9 mouse cellular contexts compared by ENCODE assay signal in genomic region chr3:55055747-55056120, GRCm38 (mm10). TPM values are rescaled to one million over a fixed set of nuclear protein-coding genes. Genes with fewer than 3 reads are reported as not detected.
A peak's percentile ranks its signal among the peaks of the same experiment; 100 is the strongest.
DNase-seq lines count a peak whose midpoint lies in the region; ATAC-seq lines count a peak whose summit lies in the region.
"Had no signal": no experiment of that assay in that cellular context is flagged by ENCODE, and none has a peak within 500 bp of the region (broad histone marks: within the 10 kb centered on the region; RNA-seq: fewer than 3 reads in every experiment).

No protein-coding gene starts in this region.

- ATAC-seq in heart, embryonic 16.5 days (replicated peaks; ENCODE audit: extremely low read depth, insufficient read depth, low FRiP score): no peak
- ATAC-seq in embryonic facial prominence, embryonic 12.5 days (ENCODE audit: insufficient number of reproducible peaks, insufficient read depth, low FRiP score, low TSS enrichment): no peak
- ATAC-seq in hindbrain, embryonic 16.5 days: no peak
- no peak for ATAC-seq in midbrain, embryonic 14.5 days (ENCODE audit: low FRiP score, low TSS enrichment)

- H3K4me3 ChIP-seq in heart, embryonic 16.5 days (ENCODE audit: low read length): peak overlapping the region; percentile 52
- peak overlapping the region; percentile 63 for H3K4me3 ChIP-seq in embryonic facial prominence, embryonic 12.5 days
- H3K4me3 ChIP-seq in hindbrain, embryonic 16.5 days (ENCODE audit: low read length): peak overlapping the region; percentile 73
- peak overlapping the region; percentile 62 for H3K4me3 ChIP-seq in midbrain, embryonic 14.5 days (replicated peaks; ENCODE audit: low read depth, low read length)

- 7% methylated on average over 11 of the region's 11 CpGs for WGBS in heart, embryonic 16.5 days
- WGBS in embryonic facial prominence, embryonic 12.5 days: 5% methylated on average over 11 of the region's 11 CpGs
- 7% methylated on average over 11 of the region's 11 CpGs for WGBS in hindbrain, embryonic 16.5 days
- WGBS in midbrain, embryonic 14.5 days: 7% methylated on average over 11 of the region's 11 CpGs

- no peak overlapping the region for H3K27ac ChIP-seq in heart, embryonic 16.5 days (ENCODE audit: low read length)
- H3K27ac ChIP-seq in embryonic facial prominence, embryonic 12.5 days: no peak overlapping the region
- no peak overlapping the region for H3K27ac ChIP-seq in hindbrain, embryonic 16.5 days (ENCODE audit: low read depth, low read length)
- H3K27ac ChIP-seq in midbrain, embryonic 14.5 days (replicated peaks; ENCODE audit: low read depth, low read length): no peak overlapping the region; the same call in 1 of the 2 replicates

- H3K4me1 ChIP-seq in heart, embryonic 16.5 days (ENCODE audit: control insufficient read depth, insufficient read depth, low read length): peaks cover 4% of the 10 kb centered on the region; the same call in 1 of the 2 replicates
- peaks cover 12% of the 10 kb centered on the region for H3K4me1 ChIP-seq in embryonic facial prominence, embryonic 12.5 days
- H3K4me1 ChIP-seq in hindbrain, embryonic 16.5 days (ENCODE audit: control insufficient read depth, insufficient read depth, low read depth, low read length): peaks cover 10% of the 10 kb centered on the region
- peaks cover 9% of the 10 kb centered on the region for H3K4me1 ChIP-seq in midbrain, embryonic 14.5 days (ENCODE audit: control insufficient read depth, insufficient read depth, low read length)

- no peaks in the 10 kb centered on the region for H3K9me3 ChIP-seq in heart, embryonic 16.5 days (replicated peaks; ENCODE audit: control insufficient read depth, low read length)
- H3K9me3 ChIP-seq in embryonic facial prominence, embryonic 12.5 days: no peaks in the 10 kb centered on the region
- no peaks in the 10 kb centered on the region for H3K9me3 ChIP-seq in hindbrain, embryonic 16.5 days (ENCODE audit: control insufficient read depth, low read length)
- H3K9me3 ChIP-seq in midbrain, embryonic 14.5 days (ENCODE audit: control insufficient read depth, low read length): no peaks in the 10 kb centered on the region

- DNase-seq in heart, adult 18-20 months: no peak
- DNase-seq in midbrain, embryonic 14.5 days: peak; percentile 24
- DNase-seq in adrenal gland, postnatal 10 days: no peak
- DNase-seq in adrenal gland, adult 8-10 months: no peak
- no peak for DNase-seq in left cerebral cortex, adult 9 months (ENCODE audit: low spot score in 2 of 2)

- peak overlapping the region; percentile 63 for H3K9ac ChIP-seq in heart, embryonic 16.5 days (ENCODE audit: low read length)
- H3K9ac ChIP-seq in embryonic facial prominence, embryonic 12.5 days: peak overlapping the region; percentile 50
- H3K9ac ChIP-seq in hindbrain, embryonic 16.5 days (ENCODE audit: low read depth, low read length): peak overlapping the region; percentile 77
- peak overlapping the region; percentile 72 for H3K9ac ChIP-seq in midbrain, embryonic 14.5 days (replicated peaks; ENCODE audit: low read length)

- no peaks in the 10 kb centered on the region for H3K36me3 ChIP-seq in heart, embryonic 16.5 days (ENCODE audit: control insufficient read depth, insufficient read depth)
- H3K36me3 ChIP-seq in embryonic facial prominence, embryonic 12.5 days: no peaks in the 10 kb centered on the region
- H3K36me3 ChIP-seq in hindbrain, embryonic 16.5 days (ENCODE audit: control insufficient read depth, insufficient read depth, low read length): no peaks in the 10 kb centered on the region
- H3K36me3 ChIP-seq in midbrain, embryonic 14.5 days (ENCODE audit: control insufficient read depth, insufficient read depth, low read length): no peaks in the 10 kb centered on the region

- H3K4me2 ChIP-seq in heart, embryonic 16.5 days (ENCODE audit: low read depth, low read length): peak overlapping the region; percentile 71
- peak overlapping the region; percentile 99 for H3K4me2 ChIP-seq in embryonic facial prominence, embryonic 12.5 days (replicated peaks)
- H3K4me2 ChIP-seq in hindbrain, embryonic 16.5 days (ENCODE audit: low read length): peak overlapping the region; percentile 99
- peak overlapping the region; percentile 99 for H3K4me2 ChIP-seq in midbrain, embryonic 14.5 days (ENCODE audit: low read length)

- H3K27me3 ChIP-seq in heart, embryonic 16.5 days (ENCODE audit: control insufficient read depth, insufficient read depth, low read length): peaks cover 21% of the 10 kb centered on the region
- peaks cover 30% of the 10 kb centered on the region for H3K27me3 ChIP-seq in embryonic facial prominence, embryonic 12.5 days
- peaks cover 10% of the 10 kb centered on the region for H3K27me3 ChIP-seq in hindbrain, embryonic 16.5 days (replicated peaks; ENCODE audit: control insufficient read depth, insufficient read depth, low read length)
- 0 out of 2 replicates have a peak, but pooled peaks cover 7% of the 10 kb centered on the region for H3K27me3 ChIP-seq in midbrain, embryonic 14.5 days (ENCODE audit: control insufficient read depth, insufficient read depth, low read length)

RNA-seq across cellular contexts. Expression of gene Ccna1, which starts 0.4 kb away (rescaled TPM):
- 1.7 and 2.9 TPM in 2 replicates for polyA plus RNA-seq in heart, embryonic 16.5 days (2015; fragmentation: Nextera tagmentation; extraction: Ambion mirVana)
- total RNA-seq in heart, adult 18-20 months (2021): not detected
- 2.8 and 3.1 TPM in 2 replicates for polyA plus RNA-seq in embryonic facial prominence, embryonic 12.5 days (2016; fragmentation: Nextera tagmentation; extraction: Ambion mirVana)
- polyA plus RNA-seq in hindbrain, embryonic 16.5 days (2015; fragmentation: Nextera tagmentation; extraction: Ambion mirVana): 1.1 and 1.4 TPM in 2 replicates
- 1.1 and 2.2 TPM in 2 replicates for polyA plus RNA-seq in midbrain, embryonic 14.5 days (2014; fragmentation: Nextera tagmentation; extraction: Ambion mirVana)
- under 1 TPM; 0.48 to 0.67 TPM for total RNA-seq in adrenal gland, postnatal 10 days (2021)
- not detected for total RNA-seq in adrenal gland, adult 8-10 months (2022)
- total RNA-seq: granulocyte monocyte progenitor cell, adult 5-6 weeks had no signal

RNA-seq across cellular contexts. Expression of gene Spg20, which starts 56.2 kb away (rescaled TPM):
- polyA plus RNA-seq in heart, embryonic 16.5 days (2015; fragmentation: Nextera tagmentation; extraction: Ambion mirVana): 29.0 and 29.7 TPM in 2 replicates
- total RNA-seq in heart, adult 18-20 months (2021): 10 to 100 TPM; 35.6 to 41.0 TPM
- 82.4 and 86.5 TPM in 2 replicates for polyA plus RNA-seq in embryonic facial prominence, embryonic 12.5 days (2016; fragmentation: Nextera tagmentation; extraction: Ambion mirVana)
- 13.1 and 16.2 TPM in 2 replicates for polyA plus RNA-seq in hindbrain, embryonic 16.5 days (2015; fragmentation: Nextera tagmentation; extraction: Ambion mirVana)
- 11.8 and 16.4 TPM in 2 replicates for polyA plus RNA-seq in midbrain, embryonic 14.5 days (2014; fragmentation: Nextera tagmentation; extraction: Ambion mirVana)
- total RNA-seq in adrenal gland, postnatal 10 days (2021): 10 to 100 TPM; 46.3 to 50.3 TPM
- total RNA-seq in adrenal gland, adult 8-10 months (2022): 10 to 100 TPM; 52.4 to 63.4 (median 57.1) TPM
